Mouse (Mus musculus): ENCODE data around the gene Osbpl10. TPM values are rescaled to one million over a fixed set of nuclear protein-coding genes. Genes with fewer than 3 reads are reported as not detected.

The Osbpl10 gene
- polyA plus RNA-seq, 1 experiment from 2014 or later, result 1.4 TPM

DNA sequence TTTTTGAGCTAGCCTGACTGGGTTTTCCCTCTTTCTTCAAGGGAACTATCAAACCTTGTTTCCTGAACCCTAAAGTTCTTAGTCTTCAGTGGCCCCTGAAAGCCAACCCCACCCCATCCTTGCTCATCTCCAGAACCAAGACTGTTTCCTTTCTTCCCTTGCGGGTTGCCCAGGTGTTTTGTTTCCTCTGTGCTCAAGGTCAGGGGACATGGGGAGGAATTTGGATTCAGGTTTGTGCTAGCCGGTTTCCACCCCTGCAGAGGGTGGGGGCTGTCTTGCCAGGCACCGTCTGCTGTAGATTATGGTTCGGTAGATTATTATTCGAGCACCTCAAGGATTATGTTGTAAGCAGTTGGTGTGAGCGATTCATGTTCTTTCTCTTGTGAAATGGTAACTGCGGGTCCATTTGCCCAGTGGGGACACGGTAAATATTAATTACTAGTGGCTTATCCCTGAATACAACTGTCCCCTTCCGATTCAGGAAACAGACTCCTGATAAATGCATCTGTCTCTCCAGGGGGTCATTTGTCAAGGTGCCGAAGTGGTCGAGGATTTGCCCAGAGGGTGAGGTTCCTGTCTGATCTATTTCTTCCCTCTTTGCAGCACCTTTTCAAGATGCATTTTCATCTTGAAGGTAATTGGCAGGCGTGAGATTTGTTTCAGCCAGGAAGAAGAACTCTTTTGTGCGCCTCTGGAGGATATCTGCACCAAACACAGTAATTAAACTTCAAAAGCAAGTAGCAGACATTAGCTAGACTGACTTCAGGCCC, 169.4 kb downstream of the Osbpl10 start:
- no peak for DNase-seq (ENCODE audit: low spot score)
- Histone ChIP-seq H3K4me1 (replicated peaks; ENCODE audit: control insufficient read depth, insufficient read depth) (no peaks in the 10 kb centered on the region), H3K9ac (ENCODE audit: low read length) (no peak overlapping the region), H3K9me3 (ENCODE audit: control insufficient read depth, low read length) (no peaks in the 10 kb centered on the region), H3K4me3 (ENCODE audit: low read depth, low read length) (no peak overlapping the region), H3K4me2 (replicated peaks; ENCODE audit: low read depth) (no peak overlapping the region), H3K36me3 (ENCODE audit: control insufficient read depth, insufficient read depth, low read length) (no peaks in the 10 kb centered on the region), H3K27ac (replicated peaks) (no peak overlapping the region), H3K27me3 (ENCODE audit: control insufficient read depth, insufficient read depth, low read length) (no peaks in the 10 kb centered on the region)
- WGBS, result 81% methylated on average over 13 of the region's 13 CpGs
- TF ChIP-seq CTCF (IDR thresholded peaks at IDR 0.05; ENCODE audit: low read depth), result no peak
- no peak for TF ChIP-seq EP300 (optimal IDR thresholded peaks at IDR 0.05)
- ATAC-seq (ENCODE audit: low FRiP score, low TSS enrichment), result no peak

DNA sequence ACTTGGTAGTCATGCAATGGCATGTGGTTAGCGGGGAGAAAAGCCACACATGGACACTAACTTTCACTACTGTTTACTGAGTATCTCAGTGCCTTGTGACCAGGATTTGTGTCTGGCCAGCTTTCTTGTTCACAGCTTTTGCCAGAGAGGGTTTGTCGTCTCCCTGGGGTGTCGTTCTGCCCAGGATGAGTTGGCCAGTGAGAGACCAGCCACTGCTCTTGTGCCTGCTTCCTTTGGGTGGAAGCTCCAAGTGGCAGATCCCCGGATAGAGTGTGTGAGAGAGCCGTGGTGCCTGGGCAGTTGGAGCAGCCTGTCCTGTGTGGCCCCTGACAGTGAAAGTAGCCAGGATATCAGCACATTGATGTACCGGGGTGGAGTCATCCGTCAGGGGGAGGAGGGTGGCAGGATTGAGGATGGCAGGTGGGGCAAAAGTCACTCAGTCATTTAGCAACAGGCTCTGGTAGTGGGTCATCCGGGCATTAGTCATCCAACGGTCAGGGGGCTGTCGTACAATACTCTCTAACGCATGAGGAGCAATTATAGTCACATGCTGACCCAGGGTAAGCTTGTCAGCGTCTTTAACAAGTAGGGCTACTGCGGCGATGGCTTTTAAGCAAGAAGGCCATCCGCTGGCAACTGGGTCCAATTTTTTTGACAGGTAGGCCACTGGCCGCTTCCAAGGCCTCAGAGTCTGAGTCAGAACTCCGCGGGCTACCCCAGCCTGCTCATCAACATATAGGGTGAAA, 170.8 kb downstream of the Osbpl10 start:
- Histone ChIP-seq H3K4me1 (replicated peaks; ENCODE audit: control insufficient read depth, insufficient read depth) (no peaks in the 10 kb centered on the region), H3K4me2 (replicated peaks; ENCODE audit: low read depth) (no peak overlapping the region), H3K4me3 (ENCODE audit: low read depth, low read length) (no peak overlapping the region), H3K27me3 (ENCODE audit: control insufficient read depth, insufficient read depth, low read length) (no peaks in the 10 kb centered on the region), H3K9me3 (ENCODE audit: control insufficient read depth, low read length) (no peaks in the 10 kb centered on the region), H3K9ac (ENCODE audit: low read length) (no peak overlapping the region), H3K36me3 (ENCODE audit: control insufficient read depth, insufficient read depth, low read length) (no peaks in the 10 kb centered on the region), H3K27ac (replicated peaks) (no peak overlapping the region)
- TF ChIP-seq CTCF (IDR thresholded peaks at IDR 0.05; ENCODE audit: low read depth) (no peak), EP300 (optimal IDR thresholded peaks at IDR 0.05) (no peak)
- WGBS, result 84% methylated on average over 18 of the region's 18 CpGs
- ATAC-seq (ENCODE audit: low FRiP score, low TSS enrichment) (no peak), DNase-seq (ENCODE audit: low spot score) (no peak)

- ATAC-seq (ENCODE audit: low FRiP score, low TSS enrichment) (no peak), DNase-seq (ENCODE audit: low spot score) (no peak)
- H3K4me2 ChIP-seq (replicated peaks; ENCODE audit: low read depth), result no peak overlapping the region
- TF ChIP-seq CTCF (IDR thresholded peaks at IDR 0.05; ENCODE audit: low read depth), result no peak
- TF ChIP-seq EP300 (optimal IDR thresholded peaks at IDR 0.05), result no peak
- H3K36me3 ChIP-seq (ENCODE audit: control insufficient read depth, insufficient read depth, low read length), result no peaks in the 10 kb centered on the region
- no peaks in the 10 kb centered on the region for H3K4me1 ChIP-seq (replicated peaks; ENCODE audit: control insufficient read depth, insufficient read depth)
- H3K27me3 ChIP-seq (ENCODE audit: control insufficient read depth, insufficient read depth, low read length), result no peaks in the 10 kb centered on the region
- no peak overlapping the region for H3K9ac ChIP-seq (ENCODE audit: low read length)
- no peak overlapping the region for H3K4me3 ChIP-seq (ENCODE audit: low read depth, low read length)
- no peaks in the 10 kb centered on the region for H3K9me3 ChIP-seq (ENCODE audit: control insufficient read depth, low read length)
- WGBS, result 61% methylated on average over 5 of the region's 5 CpGs
- H3K27ac ChIP-seq (replicated peaks), result no peak overlapping the region
These were observed 183.2 kb downstream of the Osbpl10 start for GRCm38 (mm10) chr9:115161591-115161990.

DNA sequence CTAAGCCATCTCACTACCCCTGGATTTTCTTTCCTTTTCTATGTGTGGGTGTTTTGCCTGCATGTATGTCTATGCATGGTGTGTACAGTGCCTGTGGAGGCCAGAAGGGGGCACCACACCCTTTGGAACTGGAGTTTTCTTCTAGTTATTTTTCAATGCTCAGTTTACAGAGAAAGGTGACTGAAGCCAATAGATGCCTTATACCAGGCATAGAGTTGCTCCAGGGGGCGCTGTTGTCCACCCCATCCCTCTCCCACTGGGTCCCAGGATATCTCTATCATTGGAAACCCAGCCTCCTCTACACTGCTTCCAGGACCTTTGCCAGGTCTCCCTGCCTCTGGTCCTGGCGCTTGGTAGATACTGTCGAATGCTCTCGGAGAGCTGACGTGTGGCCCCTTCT, 184.7 kb downstream of the Osbpl10 start:
- no peaks in the 10 kb centered on the region for H3K4me1 ChIP-seq (replicated peaks; ENCODE audit: control insufficient read depth, insufficient read depth)
- no peaks in the 10 kb centered on the region for H3K27me3 ChIP-seq (ENCODE audit: control insufficient read depth, insufficient read depth, low read length)
- no peak overlapping the region for H3K9ac ChIP-seq (ENCODE audit: low read length)
- H3K9me3 ChIP-seq (ENCODE audit: control insufficient read depth, low read length), result no peaks in the 10 kb centered on the region
- no peaks in the 10 kb centered on the region for H3K36me3 ChIP-seq (ENCODE audit: control insufficient read depth, insufficient read depth, low read length)
- TF ChIP-seq CTCF (IDR thresholded peaks at IDR 0.05; ENCODE audit: low read depth) (peak; percentile 81), EP300 (optimal IDR thresholded peaks at IDR 0.05) (no peak)
- DNase-seq (ENCODE audit: low spot score), result peak; percentile 82
- no peak overlapping the region for H3K27ac ChIP-seq (replicated peaks)
- peak; percentile 45 for ATAC-seq (ENCODE audit: low FRiP score, low TSS enrichment)
- no peak overlapping the region for H3K4me3 ChIP-seq (ENCODE audit: low read depth, low read length)
- WGBS, result 64% methylated on average over 5 of the region's 5 CpGs
- H3K4me2 ChIP-seq (replicated peaks; ENCODE audit: low read depth), result no peak overlapping the region

DNA sequence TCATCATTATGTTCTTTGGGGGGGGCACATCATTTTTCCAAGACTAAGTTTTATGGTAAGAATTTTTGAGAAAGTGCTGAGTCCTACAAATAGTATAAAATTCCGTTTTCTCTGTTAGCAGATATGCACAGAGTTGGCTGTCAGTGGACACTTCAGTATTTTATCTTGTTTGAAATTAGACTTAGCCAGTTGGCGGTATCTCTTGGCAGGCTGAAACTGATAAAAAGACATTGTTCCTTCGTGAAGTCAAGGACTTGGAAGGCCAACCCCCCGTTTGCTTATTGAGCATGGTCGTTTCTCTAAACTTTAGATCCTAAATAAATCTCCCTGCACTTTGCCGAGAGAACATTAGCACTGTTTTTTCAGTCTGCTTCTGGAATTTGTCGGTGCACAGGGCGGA, 185.3 kb downstream of the Osbpl10 start:
- TF ChIP-seq CTCF (IDR thresholded peaks at IDR 0.05; ENCODE audit: low read depth) (no peak), EP300 (optimal IDR thresholded peaks at IDR 0.05) (no peak)
- Histone ChIP-seq H3K4me1 (replicated peaks; ENCODE audit: control insufficient read depth, insufficient read depth) (no peaks in the 10 kb centered on the region), H3K9me3 (ENCODE audit: control insufficient read depth, low read length) (no peaks in the 10 kb centered on the region), H3K4me2 (replicated peaks; ENCODE audit: low read depth) (no peak overlapping the region), H3K27ac (replicated peaks) (no peak overlapping the region), H3K4me3 (ENCODE audit: low read depth, low read length) (no peak overlapping the region), H3K9ac (ENCODE audit: low read length) (no peak overlapping the region), H3K27me3 (ENCODE audit: control insufficient read depth, insufficient read depth, low read length) (no peaks in the 10 kb centered on the region), H3K36me3 (ENCODE audit: control insufficient read depth, insufficient read depth, low read length) (no peaks in the 10 kb centered on the region)
- no peak for ATAC-seq (ENCODE audit: low FRiP score, low TSS enrichment)
- 15% methylated on average over 8 of the region's 8 CpGs for WGBS
- DNase-seq (ENCODE audit: low spot score), result no peak

GRCm38 (mm10) chr9:115164351-115164750, 186.0 kb downstream of the Osbpl10 start:
- DNase-seq (ENCODE audit: low spot score), result no peak
- no peak overlapping the region for H3K4me3 ChIP-seq (ENCODE audit: low read depth, low read length)
- no peak overlapping the region for H3K4me2 ChIP-seq (replicated peaks; ENCODE audit: low read depth)
- WGBS, result 82% methylated on average over 7 of the region's 7 CpGs
- no peak overlapping the region for H3K9ac ChIP-seq (ENCODE audit: low read length)
- H3K27ac ChIP-seq (replicated peaks), result no peak overlapping the region
- H3K9me3 ChIP-seq (ENCODE audit: control insufficient read depth, low read length), result no peaks in the 10 kb centered on the region
- H3K27me3 ChIP-seq (ENCODE audit: control insufficient read depth, insufficient read depth, low read length), result no peaks in the 10 kb centered on the region
- ATAC-seq (ENCODE audit: low FRiP score, low TSS enrichment), result no peak
- no peak for TF ChIP-seq EP300 (optimal IDR thresholded peaks at IDR 0.05)
- no peak for TF ChIP-seq CTCF (IDR thresholded peaks at IDR 0.05; ENCODE audit: low read depth)
- no peaks in the 10 kb centered on the region for H3K36me3 ChIP-seq (ENCODE audit: control insufficient read depth, insufficient read depth, low read length)
- no peaks in the 10 kb centered on the region for H3K4me1 ChIP-seq (replicated peaks; ENCODE audit: control insufficient read depth, insufficient read depth)

Data from stomach, postnatal 0 days (tissue).